Mouse (Mus musculus) midbrain, embryonic 14.5 days (tissue): Measurements from ENCODE around the gene Mrpl9. TPM values are rescaled to one million over a fixed set of nuclear protein-coding genes. Genes with fewer than 3 reads are reported as not detected.

Source experiments
- ATAC-seq: fragments of 200-750 bp; cut with Nextera tagmentation; 2 replicates; pipeline ENCODE4 v1.8.0; 2017; ENCODE audit warnings: moderate number of reproducible peaks, moderate library complexity; ENCODE audit not compliant: low FRiP score, low TSS enrichment
- DNase-seq: peaks from one replicate; pipeline ENCODE4 v3.0.0-alpha.2; 2015
- H3K27ac ChIP-seq: fragments of 300-500 bp; sonication (generic); replicated peaks from 2 replicates; pipeline ENCODE4 v1.5.1; 2014; ENCODE audit warnings: mild to moderate bottlenecking, low read depth, low read length, moderate library complexity
- H3K27me3 ChIP-seq: fragments of 300-500 bp; sonication (generic); 2 replicates; pipeline ENCODE4 v1.6.1; 2014; ENCODE audit warnings: low read length, control low read depth, mixed read lengths; ENCODE audit not compliant: control insufficient read depth, insufficient read depth
- H3K36me3 ChIP-seq: fragments of 300-500 bp; sonication (generic); 2 replicates; pipeline ENCODE4 v1.6.1; 2014; ENCODE audit warnings: low read length, control low read depth; ENCODE audit not compliant: control insufficient read depth, insufficient read depth
- H3K4me1 ChIP-seq: fragments of 300-500 bp; sonication (generic); 2 replicates; pipeline ENCODE4 v1.6.1; 2014; ENCODE audit warnings: mild to moderate bottlenecking, antibody characterized with exemption, low read length, control low read depth; ENCODE audit not compliant: control insufficient read depth, insufficient read depth
- H3K4me2 ChIP-seq: fragments of 300-500 bp; sonication (generic); 2 replicates; pipeline ENCODE4 v1.6.1; 2014; ENCODE audit warnings: mild to moderate bottlenecking, low read length, moderate library complexity
- H3K4me3 ChIP-seq: fragments of 300-500 bp; sonication (generic); replicated peaks from 2 replicates; pipeline ENCODE4 v1.5.1; 2014; ENCODE audit warnings: low read depth, low read length
- H3K9ac ChIP-seq: fragments of 300-500 bp; sonication (generic); replicated peaks from 2 replicates; pipeline ENCODE4 v1.6.1; 2014; ENCODE audit warnings: mild to moderate bottlenecking, low read length, moderate library complexity
- H3K9me3 ChIP-seq: fragments of 300-500 bp; sonication (generic); 2 replicates; pipeline ENCODE4 v1.6.1; 2016; ENCODE audit warnings: low read length, control low read depth, mixed read lengths; ENCODE audit not compliant: control insufficient read depth
- WGBS: fragments of 180-500 bp; shearing (Covaris S2); extraction: QIAGEN DNeasy Blood & Tissue Kit; methylation state at CpG from one replicate; pipeline ENCODE4 v1.1.7; 2014; 5-methylcytosine and 5-hydroxymethylcytosine counted together
- polyA plus RNA-seq: library from polyadenylated mRNA; unstranded; fragments of >200 nt; fragmentation: Nextera tagmentation; extraction: Ambion mirVana; gene quantifications from 2 replicates; pipeline ENCODE4 v1.2.1, GENCODE M21; 2014

Gene Mrpl9
- polyA plus RNA-seq, 1 experiment from 2014 or later: 54.1 TPM

- 79% methylated on average over 17 of the region's 17 CpGs for WGBS
- H3K36me3 ChIP-seq: peaks cover 58% of the 10 kb centered on the region
- 0 out of 2 replicates have a peak overlapping the region, but pooled peaks have one; percentile 16 for H3K9ac ChIP-seq
- peak overlapping the region; percentile 96 for H3K4me2 ChIP-seq
- no peak for ATAC-seq
- H3K4me3 ChIP-seq: 0 out of 2 replicates have a peak overlapping the region, but pooled peaks have one; percentile 3
- no peaks in the 10 kb centered on the region for H3K9me3 ChIP-seq
- H3K4me1 ChIP-seq: peaks cover 71% of the 10 kb centered on the region
- DNase-seq: no peak
- H3K27ac ChIP-seq: peak overlapping the region; percentile 92
- no peaks in the 10 kb centered on the region for H3K27me3 ChIP-seq
Measured at GRCm38 (mm10) chr3:94482764-94483385, 39.8 kb downstream of the Mrpl9 start.

GRCm38 (mm10) chr3:94483790-94484439 lies 40.8 kb downstream of the Mrpl9 start:
- 2% methylated on average over 20 of the region's 20 CpGs for WGBS

GRCm38 (mm10) chr3:94485922-94486321 lies 42.8 kb downstream of the Mrpl9 start:
- Histone ChIP-seq H3K9me3 (no peaks in the 10 kb centered on the region), H3K4me1 (peaks cover 66% of the 10 kb centered on the region), H3K4me3 (no peak overlapping the region), H3K27ac (peak overlapping the region; percentile 92), H3K36me3 (peaks cover 85% of the 10 kb centered on the region), H3K4me2 (0 out of 2 replicates have a peak overlapping the region, but pooled peaks have one; percentile 96), H3K9ac (no peak overlapping the region), H3K27me3 (no peaks in the 10 kb centered on the region)
- ATAC-seq (no peak), DNase-seq (peak; percentile 54)
- WGBS: 48% methylated on average over 7 of the region's 7 CpGs

More at GRCm38 (mm10) chr3:94483790-94484439, 40.8 kb downstream of the Mrpl9 start:
- ATAC-seq: peak; percentile 92
- Histone ChIP-seq H3K27me3 (no peaks in the 10 kb centered on the region), H3K36me3 (peaks cover 69% of the 10 kb centered on the region), H3K4me3 (peak overlapping the region; percentile 25), H3K9me3 (no peaks in the 10 kb centered on the region), H3K4me2 (peak overlapping the region; percentile 96), H3K4me1 (peaks cover 71% of the 10 kb centered on the region), H3K9ac (peak overlapping the region; percentile 39), H3K27ac (peak overlapping the region; percentile 92)
- DNase-seq: peak; percentile 98

DNA sequence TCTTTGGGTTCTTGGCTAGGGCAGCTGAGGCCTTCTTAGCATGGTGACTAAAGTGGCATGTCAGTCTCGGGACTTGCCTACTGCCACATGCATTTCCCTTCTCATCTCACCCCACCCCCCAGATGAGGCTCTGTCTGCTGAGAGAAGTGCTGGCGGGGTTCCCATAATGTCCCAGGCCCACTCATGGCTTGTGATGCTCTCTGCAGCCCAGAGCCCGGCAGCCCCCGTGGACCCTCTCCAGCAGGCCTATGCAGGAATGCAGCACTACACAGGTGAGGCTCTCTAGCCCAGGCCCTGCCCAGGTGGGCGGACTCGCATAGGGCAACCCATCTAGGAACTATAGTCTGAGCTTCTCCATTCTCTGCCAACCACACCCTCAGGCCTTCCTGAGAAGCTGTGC lies 44.5 kb downstream of the Mrpl9 start:
- H3K27me3 ChIP-seq: no peaks in the 10 kb centered on the region
- no peaks in the 10 kb centered on the region for H3K9me3 ChIP-seq
- WGBS: 79% methylated on average over 6 of the region's 6 CpGs
- H3K9ac ChIP-seq: no peak overlapping the region
- ATAC-seq: no peak
- DNase-seq: no peak
- H3K36me3 ChIP-seq: peaks cover 82% of the 10 kb centered on the region
- no peak overlapping the region for H3K4me2 ChIP-seq
- H3K4me3 ChIP-seq: no peak overlapping the region
- H3K4me1 ChIP-seq: peaks cover 50% of the 10 kb centered on the region
- peak overlapping the region; percentile 26; the same call in 1 of the 2 replicates for H3K27ac ChIP-seq

DNA sequence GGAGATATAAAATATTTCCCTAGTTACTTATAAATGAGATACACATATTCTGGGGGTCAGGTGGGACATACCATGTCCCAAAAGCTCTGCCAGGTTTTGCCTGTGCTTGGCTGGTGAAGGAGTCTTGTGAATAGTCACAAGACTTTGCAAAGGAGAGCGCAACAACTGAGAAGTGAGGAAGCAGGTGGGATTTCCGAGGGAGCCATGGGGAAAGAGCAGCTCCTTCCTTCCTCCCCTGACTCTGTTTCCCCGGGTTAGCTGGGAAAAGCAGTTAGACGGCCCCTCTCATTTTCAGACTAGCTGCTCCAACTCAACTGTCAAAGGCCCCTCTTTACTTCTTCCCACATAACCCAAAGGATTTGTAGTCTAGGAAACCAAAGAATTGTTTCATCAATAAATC lies 54.0 kb downstream of the Mrpl9 start:
- Histone ChIP-seq H3K27me3 (no peaks in the 10 kb centered on the region), H3K9me3 (no peaks in the 10 kb centered on the region), H3K27ac (no peak overlapping the region), H3K4me2 (no peak overlapping the region), H3K4me3 (no peak overlapping the region), H3K4me1 (no peaks in the 10 kb centered on the region), H3K9ac (no peak overlapping the region), H3K36me3 (peaks cover 25% of the 10 kb centered on the region)
- ATAC-seq: no peak
- WGBS: 79% methylated on average over 4 of the region's 4 CpGs
- DNase-seq: no peak

Other genes starting within 250 kb of the Mrpl9 start
- gene Gm5286, start 246.6 kb upstream of the Mrpl9 start, polyA plus RNA-seq: not detected in 2 replicates
- not detected in 2 replicates for gene Gm4778, start 179.3 kb upstream of the Mrpl9 start, polyA plus RNA-seq
- 57.5 and 59.7 TPM in 2 replicates for gene Them4, start 133.2 kb upstream of the Mrpl9 start, polyA plus RNA-seq
- gene Them5, start 101.2 kb upstream of the Mrpl9 start, polyA plus RNA-seq: 0.18 TPM in 1 of 2 replicates, not detected in the other
- gene C2cd4d, start 80.9 kb upstream of the Mrpl9 start, polyA plus RNA-seq: 2.6 and 3.1 TPM in 2 replicates
- gene Rorc, start 70.5 kb upstream of the Mrpl9 start, polyA plus RNA-seq: 0.30 and 0.43 TPM in 2 replicates
- gene Lingo4, start 44.8 kb upstream of the Mrpl9 start, polyA plus RNA-seq: 0.67 and 1.1 TPM in 2 replicates
- gene Tdrkh, start 30.0 kb upstream of the Mrpl9 start, polyA plus RNA-seq: 50.6 and 55.3 TPM in 2 replicates
- gene Oaz3, start 597 bp downstream of the Mrpl9 start, polyA plus RNA-seq: 0.36 and 1.2 TPM in 2 replicates
- 321 and 376 TPM in 2 replicates for gene Celf3, start 35.0 kb downstream of the Mrpl9 start, polyA plus RNA-seq
- 23.8 and 30.8 TPM in 2 replicates for gene Riiad1, start 37.0 kb downstream of the Mrpl9 start, polyA plus RNA-seq
- 66.8 and 71.0 TPM in 2 replicates for gene Snx27, start 139.4 kb downstream of the Mrpl9 start, polyA plus RNA-seq
- gene Gm10972, start 199.8 kb downstream of the Mrpl9 start, polyA plus RNA-seq: not detected in 2 replicates
- 5.2 and 5.6 TPM in 2 replicates for gene Tuft1, start 215.6 kb downstream of the Mrpl9 start, polyA plus RNA-seq